Mouse (Mus musculus) ES-Bruce4 (cell line): Measurements from ENCODE around the gene Cpt2. TPM values are rescaled to one million over a fixed set of nuclear protein-coding genes. Genes with fewer than 3 reads are reported as not detected.
A peak's percentile ranks its signal among the peaks of the same experiment; 100 is the strongest.

ENCODE experiments used
- H3K27ac ChIP-seq: 2 replicates; pipeline ENCODE4 v1.5.1; 2012; ENCODE audit warnings: low read length, inconsistent platforms; ENCODE audit not compliant: insufficient read depth
- H3K27me3 ChIP-seq: 2 replicates; pipeline ENCODE4 v1.6.1; 2012; ENCODE audit warnings: mild to moderate bottlenecking, low read length, inconsistent platforms; ENCODE audit not compliant: control insufficient read depth, poor library complexity, insufficient read depth, severe bottlenecking
- H3K36me3 ChIP-seq: 2 replicates; pipeline ENCODE4 v1.6.1; 2012; ENCODE audit warnings: inconsistent platforms, mild to moderate bottlenecking, low read length, moderate library complexity; ENCODE audit not compliant: control insufficient read depth, poor library complexity, insufficient read depth, severe bottlenecking
- H3K4me1 ChIP-seq: one replicate; pipeline ENCODE4 v1.8.1; 2011; ENCODE audit warnings: low read length; ENCODE audit not compliant: control insufficient read depth, insufficient read depth
- H3K4me3 ChIP-seq: 2 replicates; pipeline ENCODE4 v1.5.1; 2011; ENCODE audit warnings: low read depth, mild to moderate bottlenecking, low read length
- H3K9ac ChIP-seq: 2 replicates; pipeline ENCODE4 v1.6.1; 2012; ENCODE audit warnings: low read depth, mild to moderate bottlenecking, inconsistent platforms; ENCODE audit not compliant: poor library complexity, severe bottlenecking
- H3K9me3 ChIP-seq: replicated peaks from 2 replicates; pipeline ENCODE4 v1.6.1; 2012; ENCODE audit warnings: mild to moderate bottlenecking, low read length, inconsistent platforms; ENCODE audit not compliant: control insufficient read depth, poor library complexity, insufficient read depth, severe bottlenecking
- CTCF ChIP-seq: IDR thresholded peaks from one replicate; pipeline ENCODE4 v1.8.1; 2011; ENCODE audit warnings: low read depth, low read length
- EP300 ChIP-seq: IDR thresholded peaks from 2 replicates; pipeline ENCODE4 v1.6.1; 2011; ENCODE audit warnings: low read depth, low read length; ENCODE audit not compliant: insufficient read depth
- POLR2A ChIP-seq: IDR thresholded peaks from one replicate; pipeline ENCODE4 v1.8.1; 2011; ENCODE audit warnings: low read length; ENCODE audit not compliant: insufficient read depth
- polyA plus RNA-seq: library from polyadenylated mRNA; stranded (reverse); fragments of >200 nt; gene quantifications from 2 replicates; pipeline ENCODE4 v1.2.4, GENCODE M21; 2011; ENCODE audit warnings: low read depth; ENCODE audit not compliant: missing spikeins, insufficient read depth, insufficient read length

Cpt2 gene
- polyA plus RNA-seq, 1 experiment: 41.5 TPM

DNA sequence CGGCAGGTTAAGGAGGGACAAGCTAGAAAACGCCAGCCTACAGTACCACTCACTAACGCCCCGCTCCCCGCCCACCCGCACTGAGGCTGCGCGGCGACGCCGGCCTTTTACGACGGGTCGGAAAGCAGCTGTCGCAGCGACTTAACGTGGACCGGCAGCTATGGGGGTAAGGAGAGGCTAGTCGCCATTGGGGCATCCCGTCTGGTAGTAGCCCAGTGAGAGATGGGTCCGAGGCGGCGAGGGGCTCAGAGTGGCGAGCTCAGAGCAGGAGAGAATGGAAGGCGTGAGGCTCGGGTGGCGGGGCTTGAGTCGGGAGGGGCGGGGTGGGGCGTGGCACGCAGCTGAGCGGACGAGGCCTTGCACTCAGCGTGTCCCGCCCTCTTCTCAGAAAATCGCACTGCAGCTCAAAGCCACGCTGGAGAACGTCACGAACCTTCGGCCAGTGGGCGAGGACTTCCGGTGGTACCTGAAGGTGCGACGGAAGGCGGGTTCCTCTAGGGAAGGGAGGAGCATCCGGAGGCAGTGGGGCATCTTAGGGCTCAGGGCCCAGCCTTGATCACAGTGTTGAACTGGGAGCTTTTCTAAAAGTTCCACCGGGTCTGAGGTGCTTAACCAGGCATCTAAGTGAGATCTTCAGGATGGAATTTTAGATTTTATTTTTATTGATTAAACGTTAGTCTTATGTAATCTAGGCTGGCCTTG is 33.5 kb downstream of the Cpt2 start, which contains the start of gene 0610037L13Rik:
0610037L13Rik (plus strand) TSS at position 83 of the 702 bp plus-strand sequence.
- Histone ChIP-seq H3K27me3 (no peaks in the 10 kb centered on the region), H3K4me3 (peak within 1 kb of the TSS; percentile 88), H3K27ac (peak within 1 kb of the TSS; percentile 62), H3K9ac (peak within 1 kb of the TSS; percentile 72), H3K9me3 (no peaks in the 10 kb centered on the region), H3K4me1 (peaks cover 2% of the 10 kb centered on the region), H3K36me3 (peaks cover 20% of the 10 kb centered on the region)
- no peak for TF ChIP-seq CTCF
- peak; percentile 75 for TF ChIP-seq POLR2A
- TF ChIP-seq EP300: 0 out of 2 replicates have a peak, but pooled peaks have one; percentile 61

DNA sequence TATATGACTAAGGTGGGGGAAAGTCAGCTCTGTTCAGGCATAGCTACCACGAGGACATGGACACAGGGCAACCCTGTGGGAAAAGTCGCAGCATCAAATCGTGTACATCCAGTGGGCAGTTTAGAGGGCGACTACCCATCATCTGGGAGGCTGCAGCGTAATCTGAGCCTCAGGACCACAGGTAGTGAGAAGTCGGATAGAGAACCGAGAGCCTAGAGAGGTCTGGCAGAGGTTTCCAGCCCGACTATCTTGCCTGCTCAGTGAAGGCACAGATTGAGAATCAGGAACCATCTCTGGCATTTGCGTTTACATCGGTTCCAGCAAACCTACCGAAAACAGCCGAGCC is 34.1 kb downstream of the Cpt2 start:
- peaks cover 25% of the 10 kb centered on the region for H3K36me3 ChIP-seq

DNA sequence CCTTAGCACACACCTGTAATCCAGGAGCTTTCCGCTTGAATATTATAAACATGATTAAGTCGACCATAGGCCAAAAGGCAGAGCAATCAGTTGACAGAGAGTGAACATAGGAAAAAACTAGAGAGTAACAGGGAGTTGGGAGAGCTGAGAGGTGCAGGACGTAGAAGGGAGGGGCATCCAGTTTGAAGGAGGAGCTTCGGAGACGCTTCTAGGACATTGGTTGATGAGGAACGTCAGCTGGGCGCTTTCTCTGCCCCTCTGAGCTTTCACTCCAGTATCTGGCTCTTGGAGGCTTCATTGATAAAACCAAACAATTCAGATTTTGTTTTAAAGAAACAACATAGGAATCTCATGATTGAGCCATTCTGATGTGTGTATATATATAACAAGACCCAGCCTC is 37.0 kb downstream of the Cpt2 start:
- H3K27me3 ChIP-seq: no peaks in the 10 kb centered on the region
- H3K36me3 ChIP-seq: peaks cover 42% of the 10 kb centered on the region
- H3K9me3 ChIP-seq: no peaks in the 10 kb centered on the region
- H3K4me1 ChIP-seq: peaks cover 2% of the 10 kb centered on the region
- H3K27ac ChIP-seq: no peak overlapping the region
- H3K9ac ChIP-seq: no peak overlapping the region
- no peak overlapping the region for H3K4me3 ChIP-seq
- TF ChIP-seq EP300 (no peak), CTCF (no peak), POLR2A (no peak)

More for the DNA sequence above, 34.1 kb downstream of the Cpt2 start:
- no peak for TF ChIP-seq CTCF
- no peak for TF ChIP-seq POLR2A
- no peak for TF ChIP-seq EP300
- no peaks in the 10 kb centered on the region for H3K27me3 ChIP-seq
- peak overlapping the region; percentile 88 for H3K4me3 ChIP-seq
- H3K27ac ChIP-seq: peak overlapping the region; percentile 62
- H3K9ac ChIP-seq: peak overlapping the region; percentile 61
- no peaks in the 10 kb centered on the region for H3K9me3 ChIP-seq
- peaks cover 2% of the 10 kb centered on the region for H3K4me1 ChIP-seq

DNA sequence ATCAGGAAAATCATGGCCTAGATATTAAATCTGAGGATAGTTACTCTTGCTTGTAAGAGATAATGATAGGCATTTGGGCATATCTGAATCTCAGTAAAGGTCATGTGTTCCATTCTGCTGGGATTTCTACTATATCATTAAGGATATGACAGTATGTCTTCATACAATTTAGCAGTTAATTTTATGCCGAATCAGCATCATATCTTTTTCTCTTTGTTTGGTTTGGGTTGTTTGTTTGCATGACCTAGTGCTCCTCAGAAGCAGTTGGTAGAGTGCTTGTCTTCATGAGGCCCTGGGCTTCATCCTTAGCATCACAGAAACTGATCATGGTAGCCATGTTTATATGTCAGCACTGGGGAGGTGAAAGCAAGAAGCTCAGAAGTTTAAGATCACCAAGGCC is 41.8 kb downstream of the Cpt2 start:
- H3K27ac ChIP-seq: no peak overlapping the region
- TF ChIP-seq CTCF (no peak), EP300 (no peak), POLR2A (no peak)
- no peaks in the 10 kb centered on the region for H3K4me1 ChIP-seq
- H3K9me3 ChIP-seq: no peaks in the 10 kb centered on the region
- H3K27me3 ChIP-seq: no peaks in the 10 kb centered on the region
- H3K4me3 ChIP-seq: no peak overlapping the region
- peaks cover 37% of the 10 kb centered on the region for H3K36me3 ChIP-seq
- H3K9ac ChIP-seq: no peak overlapping the region

DNA sequence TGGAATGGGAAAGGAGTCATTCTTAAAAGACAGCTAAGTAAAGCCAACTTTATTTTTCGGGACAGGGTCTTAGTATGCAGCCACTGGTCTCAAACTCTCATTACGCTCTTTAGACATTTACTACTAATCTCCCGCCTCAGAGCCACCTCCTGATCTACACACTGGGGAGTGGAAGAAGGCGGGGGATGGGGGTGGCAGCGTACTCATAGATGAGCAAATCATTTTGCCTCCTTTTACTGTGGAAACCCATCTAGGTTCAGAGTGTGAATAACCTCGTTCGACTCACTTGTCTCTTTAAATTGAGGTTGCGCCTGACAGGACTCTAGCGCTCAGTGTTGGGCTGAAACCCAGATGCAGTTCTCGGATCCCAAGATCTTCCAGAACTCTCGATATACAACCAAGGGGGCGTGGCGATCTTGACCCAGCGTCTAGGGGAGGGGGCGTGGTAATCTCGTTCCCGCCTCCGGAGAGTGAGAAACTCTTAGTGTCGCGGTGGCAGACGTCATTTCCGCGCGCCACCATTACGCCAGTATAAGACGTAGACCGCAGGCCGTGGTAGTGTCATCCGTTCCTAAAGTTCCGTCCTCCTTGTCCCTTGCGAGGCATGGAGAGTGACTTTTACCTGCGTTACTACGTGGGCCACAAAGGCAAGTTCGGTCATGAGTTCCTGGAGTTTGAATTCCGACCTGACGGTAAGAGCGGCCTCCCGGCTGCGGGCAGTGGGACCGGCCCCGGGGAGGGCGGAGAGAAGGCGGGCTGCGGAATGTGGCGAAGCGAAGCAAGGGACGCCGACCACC is 44.0 kb downstream of the Cpt2 start, which contains the start of gene Magoh:
Magoh (plus strand) TSS at position 502 of the 797 bp plus-strand sequence.
- Histone ChIP-seq H3K9me3 (no peaks in the 10 kb centered on the region), H3K4me3 (peak within 1 kb of the TSS; percentile 86), H3K36me3 (peaks cover 24% of the 10 kb centered on the region), H3K4me1 (no peaks in the 10 kb centered on the region), H3K9ac (peak within 1 kb of the TSS; percentile 38), H3K27ac (no peak within 1 kb of the TSS), H3K27me3 (no peaks in the 10 kb centered on the region)
- TF ChIP-seq POLR2A (peak; percentile 64), EP300 (no peak), CTCF (no peak)

DNA sequence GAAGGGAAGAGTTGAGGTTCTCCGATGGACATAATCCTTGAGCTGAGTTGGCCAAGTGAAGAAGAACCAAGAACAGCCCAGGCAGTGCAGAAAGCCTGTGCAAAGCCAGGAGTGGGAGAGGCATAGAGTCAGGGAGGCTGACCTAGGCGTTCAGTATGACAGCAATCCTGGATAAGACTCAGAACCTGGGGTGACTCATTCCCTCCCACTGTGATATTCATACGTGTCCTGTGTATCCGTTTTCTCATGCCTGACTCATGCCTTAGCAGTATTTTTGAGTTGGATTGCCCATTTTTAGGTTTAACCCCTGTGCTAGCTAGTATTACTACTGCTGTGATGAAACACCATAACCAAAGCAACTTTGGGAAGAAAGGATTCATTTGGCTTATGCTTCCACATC is 58.5 kb downstream of the Cpt2 start:
- Histone ChIP-seq H3K27me3 (no peaks in the 10 kb centered on the region), H3K9ac (no peak overlapping the region), H3K4me3 (no peak overlapping the region), H3K9me3 (no peaks in the 10 kb centered on the region), H3K27ac (no peak overlapping the region), H3K4me1 (no peaks in the 10 kb centered on the region), H3K36me3 (no peaks in the 10 kb centered on the region)
- TF ChIP-seq POLR2A: no peak
- no peak for TF ChIP-seq CTCF
- no peak for TF ChIP-seq EP300
